Mouse (Mus musculus) olfactory bulb, adult 2 months (tissue): ENCODE results near the gene Lgals7.

Experiments used
- CTCF ChIP-seq: fragments of 200-500 bp; IDR thresholded peaks from 2 replicates; pipeline ENCODE4 v1.5.1; 2012; ENCODE audit warnings: low read depth, mild to moderate bottlenecking, low read length, moderate library complexity; ENCODE audit not compliant: insufficient read depth
- POLR2A ChIP-seq: fragments of 200-500 bp; IDR thresholded peaks from 2 replicates; pipeline ENCODE4 v1.6.1; 2012; ENCODE audit warnings: mild to moderate bottlenecking, low read depth, low read length, moderate library complexity; ENCODE audit not compliant: insufficient read depth

DNA sequence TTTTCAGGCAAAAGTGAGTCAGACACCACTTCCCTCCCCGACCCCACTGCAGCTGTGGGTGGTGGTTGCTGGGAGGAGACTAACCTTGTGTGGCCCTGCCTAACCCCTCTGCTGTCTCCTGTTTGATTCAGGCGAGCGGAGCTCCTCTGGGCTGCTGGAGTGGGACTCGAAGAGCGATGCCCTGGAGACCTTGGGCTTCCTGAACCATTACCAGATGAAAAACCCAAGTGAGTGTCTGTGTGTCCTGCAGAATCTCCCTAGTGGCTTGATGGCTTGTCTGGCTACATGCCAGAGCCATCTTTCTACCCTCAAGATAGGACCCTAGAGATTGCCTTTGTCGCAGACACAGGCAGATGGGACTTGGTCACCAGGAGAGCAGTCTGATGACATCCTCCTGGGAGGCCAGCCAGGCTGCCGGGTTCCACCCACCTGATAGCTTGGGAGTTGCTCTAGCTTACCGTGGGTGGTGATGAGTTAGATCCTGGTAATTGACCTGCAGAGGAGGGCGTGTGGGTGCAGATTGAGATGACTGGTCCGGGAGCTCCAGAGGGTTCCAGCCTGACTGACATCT is 42.3 kb upstream of the Lgals7 start:
- TF ChIP-seq POLR2A (no peak), CTCF (no peak)
